Mouse (Mus musculus): ENCODE measurements around the gene Angptl7. TPM values are rescaled to one million over a fixed set of nuclear protein-coding genes. Genes with fewer than 3 reads are reported as not detected.

Angptl7 gene
- polyA plus RNA-seq, 1 experiment: 8.5 TPM

DNA sequence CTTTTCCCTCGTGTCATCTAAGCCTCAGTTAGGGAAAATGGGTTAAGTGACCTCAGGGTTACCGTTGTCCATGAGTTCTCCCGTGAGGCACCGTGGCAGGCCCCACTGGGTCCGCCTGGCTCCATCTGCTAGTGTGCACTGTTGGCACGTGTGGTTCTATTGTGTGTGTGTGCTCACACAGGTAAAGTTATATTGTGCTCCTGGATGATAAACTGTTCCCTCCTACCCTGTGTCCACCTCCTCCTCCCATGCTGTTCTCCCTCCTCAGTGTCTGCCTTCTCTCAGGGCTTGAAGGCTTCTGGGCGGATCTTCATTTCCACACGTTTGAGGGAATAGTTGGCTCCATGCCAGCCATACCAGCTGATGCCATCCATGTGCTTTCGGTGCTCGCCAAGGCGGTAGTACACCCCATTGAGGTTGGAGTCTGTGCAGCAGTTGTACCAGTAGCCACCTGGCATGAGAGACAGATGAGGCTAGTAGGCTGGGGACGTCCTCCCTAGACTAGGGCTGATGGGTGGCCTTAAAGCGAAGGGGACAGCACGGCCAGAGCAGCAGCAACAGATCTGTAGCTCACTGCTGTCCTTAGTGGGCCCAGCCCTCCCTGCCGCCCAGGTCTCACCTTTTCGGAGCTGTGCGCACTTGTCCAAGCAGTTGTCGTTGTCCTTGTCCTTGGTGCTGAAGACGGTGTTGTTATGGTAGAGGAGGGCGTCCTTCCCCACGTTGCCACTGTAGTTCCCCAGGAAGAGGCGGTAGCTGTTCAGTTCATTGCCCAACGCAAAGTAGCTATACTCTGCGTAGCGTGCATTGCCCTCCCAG, 4.2 kb downstream of the Angptl7 start:
- no peak for DNase-seq (ENCODE audit: low read depth)

DNA sequence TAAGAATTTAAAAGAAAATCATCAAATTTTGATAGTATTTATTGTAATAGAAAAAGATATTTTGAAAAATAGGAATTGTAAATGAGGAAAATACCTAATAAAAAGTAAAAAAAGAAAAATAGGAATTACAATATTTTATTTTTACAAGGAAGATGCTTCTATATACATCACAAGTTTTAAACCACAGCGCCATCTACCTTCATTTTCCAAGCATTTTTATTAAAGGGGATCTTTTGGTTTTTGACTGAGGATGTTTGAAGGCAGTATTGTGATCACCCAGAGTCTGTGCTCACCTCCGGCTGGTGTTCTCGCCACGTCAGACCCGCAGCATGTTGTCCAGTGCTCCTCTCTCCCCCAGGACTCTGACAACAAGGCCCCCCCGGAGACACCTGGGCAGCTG, 5.1 kb downstream of the Angptl7 start:
- DNase-seq (ENCODE audit: low read depth): no peak

DNA sequence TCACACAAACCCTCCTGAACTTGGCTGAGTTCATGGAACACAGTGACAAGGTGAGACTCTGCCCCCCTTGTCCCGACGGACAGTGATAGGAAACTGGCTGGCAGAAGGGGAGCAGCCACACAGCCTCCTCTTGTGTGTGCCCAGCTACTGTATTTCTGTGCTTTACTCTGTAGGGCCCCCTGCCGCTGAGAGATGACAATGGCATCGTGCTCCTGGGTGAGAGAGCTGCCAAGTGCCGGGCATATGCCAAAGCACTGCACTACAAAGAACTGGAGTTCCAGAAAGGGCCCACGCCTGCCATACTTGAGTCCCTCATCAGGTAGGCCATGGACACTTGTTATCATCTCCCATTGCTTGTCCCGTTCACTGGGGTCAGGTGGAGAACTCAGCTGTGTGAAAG, 8.8 kb downstream of the Angptl7 start:
- DNase-seq (ENCODE audit: low read depth): no peak

DNA sequence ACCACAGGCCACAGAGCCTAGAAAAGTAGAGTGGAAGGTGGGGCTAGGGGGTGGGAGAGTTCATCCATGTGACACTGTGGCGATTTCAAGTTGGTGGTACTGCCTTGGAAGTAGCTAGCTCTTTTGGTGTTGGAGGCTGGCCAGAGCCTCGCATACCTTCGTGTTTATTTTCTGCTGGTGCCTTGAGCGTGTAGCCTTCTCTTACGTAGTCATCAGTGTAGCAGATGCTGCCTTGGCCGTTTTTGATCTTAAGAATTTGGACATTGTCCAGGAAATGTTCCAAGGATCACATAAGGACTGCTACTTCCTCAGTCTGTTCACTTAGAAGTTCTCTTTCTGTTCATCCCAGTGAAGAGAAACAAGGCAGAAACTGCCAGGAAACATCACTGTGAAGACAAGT, 9.8 kb downstream of the Angptl7 start:
- DNase-seq (ENCODE audit: low read depth): no peak

DNA sequence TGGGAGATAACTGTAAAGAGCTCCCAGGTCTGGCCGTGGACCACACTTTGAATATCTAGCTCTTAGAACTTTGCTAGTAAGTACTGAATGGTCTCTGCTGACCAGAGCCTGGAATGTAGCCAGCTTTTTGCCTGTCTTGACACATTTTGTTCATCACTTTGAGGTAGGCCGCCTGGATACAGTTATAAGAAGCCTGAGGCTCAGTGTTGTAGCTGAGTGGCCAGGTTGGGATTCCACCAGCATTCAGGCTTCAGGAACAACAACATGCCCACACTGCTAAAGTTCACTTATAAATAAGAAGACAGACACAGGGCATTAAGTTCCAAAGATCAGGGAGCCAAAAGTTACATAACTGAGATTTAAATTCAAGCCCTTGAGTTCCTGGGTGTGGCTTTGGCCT, 12.4 kb downstream of the Angptl7 start:
- DNase-seq (ENCODE audit: low read depth): no peak

DNA sequence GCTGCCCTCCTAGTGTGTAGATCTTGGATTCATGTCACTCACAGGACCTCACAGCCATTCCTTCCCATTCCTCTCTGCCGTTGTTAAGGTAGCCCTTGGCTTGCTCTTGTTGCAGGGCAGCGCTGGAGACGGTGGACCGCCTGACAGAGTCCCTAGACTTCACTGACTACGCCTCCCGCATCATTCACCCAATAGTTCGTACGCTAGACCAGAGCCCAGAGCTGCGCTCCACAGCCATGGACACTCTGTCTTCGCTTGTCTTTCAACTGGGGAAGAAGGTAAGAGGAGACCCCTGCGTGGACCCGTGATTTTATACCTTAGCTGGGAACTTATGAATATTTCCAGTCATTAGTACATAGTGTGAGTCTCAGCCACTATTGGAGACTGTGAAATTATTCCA, 15.7 kb downstream of the Angptl7 start:
- no peak for DNase-seq (ENCODE audit: low read depth)

DNA sequence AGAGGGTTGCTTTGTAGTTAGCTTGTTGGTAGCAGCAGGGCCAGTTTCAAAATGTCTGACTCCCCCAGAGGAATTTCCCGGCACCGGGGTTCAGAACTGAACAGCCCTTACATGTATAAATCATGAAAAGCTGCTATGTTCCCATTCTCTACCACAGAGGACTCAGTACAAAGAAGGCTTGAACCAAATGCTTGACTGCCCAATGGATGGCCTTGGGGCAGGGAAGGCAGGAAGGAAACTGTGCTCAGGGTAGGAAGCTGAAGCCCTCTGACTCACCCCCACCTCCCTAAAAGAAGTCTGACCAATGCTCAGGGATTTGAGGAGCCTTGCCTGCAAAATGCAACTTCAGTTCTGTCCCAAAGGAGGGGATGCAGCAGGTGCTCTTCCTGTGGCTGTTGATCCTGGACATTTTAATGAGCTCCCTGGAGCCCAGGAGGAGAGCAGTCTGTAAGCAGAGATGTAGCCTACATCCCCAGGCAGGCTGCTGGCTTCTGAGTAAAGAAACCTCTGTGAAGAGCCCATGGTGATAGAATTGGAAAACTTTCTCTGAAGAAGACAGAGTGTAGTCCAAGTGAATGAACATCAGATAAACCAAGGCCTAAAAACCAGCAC, 18.6 kb downstream of the Angptl7 start:
- DNase-seq (ENCODE audit: low read depth): no peak

DNA sequence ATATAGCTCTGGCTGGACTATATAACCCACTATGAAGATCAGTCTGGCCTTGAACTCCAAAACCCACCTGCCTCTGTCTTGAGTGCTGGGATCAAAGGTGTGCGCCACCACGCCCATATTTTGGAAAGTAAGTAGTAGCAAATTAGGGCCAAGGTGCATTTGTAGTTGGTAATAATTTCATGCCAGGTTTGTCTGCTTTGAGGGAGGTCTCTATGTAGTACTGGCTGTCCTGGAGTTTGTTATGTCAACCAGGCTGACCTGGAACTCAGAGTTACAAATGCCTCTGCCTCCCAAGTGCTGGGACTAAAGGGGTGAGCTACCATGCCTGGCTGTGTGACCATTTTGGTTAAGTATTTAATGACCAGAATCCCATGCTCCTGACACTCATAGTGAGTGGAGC, 20.0 kb downstream of the Angptl7 start:
- DNase-seq (ENCODE audit: low read depth): no peak

DNA sequence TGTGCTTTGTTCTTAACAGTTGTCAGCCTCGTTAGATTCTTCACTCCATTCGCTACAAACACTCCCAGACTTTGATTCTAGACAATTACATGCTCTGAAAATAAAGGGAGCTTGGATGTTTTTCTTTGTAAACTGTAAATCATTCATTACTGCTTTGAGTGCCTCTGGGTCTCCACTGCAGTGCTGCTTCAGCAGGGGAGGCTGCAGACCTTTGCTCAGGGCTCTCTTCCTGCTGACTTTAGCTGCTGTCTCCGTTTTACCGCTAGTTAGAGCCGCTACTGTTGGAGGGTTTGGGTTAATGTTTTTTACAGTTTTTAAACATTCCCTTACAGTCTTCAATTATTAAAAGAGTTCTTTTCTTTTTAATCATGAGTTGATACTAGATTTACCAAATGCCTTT, 26.8 kb downstream of the Angptl7 start:
- DNase-seq (ENCODE audit: low read depth): no peak

DNA sequence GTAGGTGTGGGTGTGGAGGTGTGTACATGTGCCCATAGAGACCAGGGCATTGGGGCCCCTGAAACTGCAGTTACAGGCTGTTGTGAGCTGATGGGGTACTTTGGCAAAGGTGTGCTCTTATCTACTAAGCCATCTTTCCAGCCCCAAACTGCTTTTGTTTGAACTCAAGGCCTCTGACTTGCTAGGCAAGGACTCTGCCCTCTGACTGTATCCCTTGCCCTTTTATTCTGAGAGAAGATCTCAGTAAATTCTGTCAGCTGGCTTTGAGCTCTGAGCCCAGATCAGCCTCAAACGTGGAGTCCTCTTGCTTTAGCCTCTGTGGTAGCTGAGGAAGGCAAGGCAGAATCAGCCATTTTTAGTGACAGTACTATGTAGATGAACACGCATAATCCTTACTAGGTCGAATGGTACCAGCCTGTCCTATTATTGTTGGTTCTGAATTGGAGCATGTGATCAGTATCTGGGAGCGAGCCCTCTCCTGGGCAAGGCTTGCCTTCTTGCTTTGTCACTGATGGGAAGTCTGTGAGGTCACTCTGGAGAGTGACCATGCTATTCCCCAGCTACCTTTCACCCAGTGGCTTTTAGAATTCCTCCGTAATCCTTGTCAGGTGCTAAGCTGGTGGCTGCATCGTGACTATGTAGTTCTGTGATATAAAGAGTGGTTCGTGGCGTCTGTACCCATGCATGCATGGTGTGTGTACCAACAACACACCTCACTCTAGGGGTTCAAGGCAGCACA, 27.7 kb downstream of the Angptl7 start:
- no peak for DNase-seq (ENCODE audit: low read depth)

DNA sequence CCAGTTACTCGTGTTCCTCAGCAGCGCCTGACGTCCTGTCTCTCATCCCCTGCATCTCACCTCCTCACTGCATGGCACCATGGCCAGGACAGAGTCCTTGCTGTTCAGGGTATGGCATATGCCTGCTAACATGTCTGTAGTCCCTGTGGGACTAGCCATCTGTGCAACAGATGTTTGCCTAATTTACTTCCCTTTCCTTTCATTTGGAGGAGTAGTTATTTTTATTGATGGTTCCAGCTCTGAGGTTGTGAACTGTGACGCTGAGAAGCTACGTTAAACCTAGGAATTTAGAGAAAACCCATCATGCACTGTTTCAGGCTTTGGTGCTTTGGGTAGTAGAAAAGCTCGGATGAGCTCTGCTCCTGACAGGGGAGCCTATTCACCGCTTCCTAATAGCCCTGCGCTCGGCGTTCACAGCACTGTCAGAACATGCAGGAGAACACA, 28.9 kb downstream of the Angptl7 start:
- no peak for DNase-seq (ENCODE audit: low read depth)

DNA sequence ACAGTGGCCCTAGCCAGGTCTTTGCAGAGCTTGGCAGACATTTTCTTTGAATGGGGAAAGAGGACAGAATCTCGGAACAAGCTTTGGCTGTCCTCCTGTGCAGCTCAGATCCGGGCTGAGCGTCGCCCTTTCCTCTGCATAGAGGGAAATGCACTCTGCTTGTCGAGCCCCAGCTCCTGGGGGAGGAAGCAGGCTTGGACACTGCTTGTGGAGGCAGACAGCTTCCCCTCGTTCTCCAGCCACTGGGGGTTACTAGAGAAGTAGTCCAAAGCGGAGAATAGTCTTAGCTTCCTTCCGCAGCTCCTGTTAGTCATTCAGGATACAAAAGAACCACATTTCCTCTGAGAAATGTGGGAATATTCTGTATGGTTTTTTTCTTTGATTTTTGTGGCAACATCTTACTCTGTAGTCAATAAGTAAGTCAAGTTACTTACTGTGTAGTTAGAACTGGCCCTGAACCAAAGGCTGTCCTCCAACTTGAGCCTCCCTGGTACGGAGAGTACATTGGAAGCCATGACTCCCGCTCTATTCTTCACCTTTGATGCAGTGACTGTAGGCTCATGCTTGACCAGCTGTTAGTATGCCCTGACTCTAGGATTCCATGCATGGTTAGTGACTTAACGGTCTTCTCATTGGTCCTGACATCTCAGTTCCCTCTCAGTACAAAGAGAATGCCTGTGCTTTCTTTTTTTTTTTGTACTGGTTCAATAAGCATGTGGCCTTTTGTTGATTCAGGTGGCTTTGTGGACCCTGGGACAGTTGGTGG, 30.6 kb downstream of the Angptl7 start:
- no peak for DNase-seq (ENCODE audit: low read depth)

DNA sequence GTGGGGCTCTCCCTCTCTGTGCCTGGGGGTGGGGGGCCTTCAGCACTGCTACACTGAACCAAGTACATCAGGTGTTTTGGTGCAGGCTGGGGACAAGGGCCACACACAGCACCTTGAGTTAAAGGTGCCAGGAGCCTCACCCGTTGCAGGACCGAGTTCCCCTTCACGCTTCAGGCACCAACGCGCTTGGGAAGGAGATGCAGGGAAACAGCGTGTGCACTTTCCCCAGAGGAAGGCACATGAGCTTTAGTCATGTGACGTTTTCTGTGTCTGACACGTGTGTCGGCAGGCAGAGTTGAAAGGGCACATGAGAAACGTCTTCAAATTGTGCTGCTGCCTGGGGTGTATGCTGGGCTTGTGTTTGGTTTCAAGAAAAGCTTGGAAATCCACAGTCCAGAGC, 31.9 kb downstream of the Angptl7 start:
- DNase-seq (ENCODE audit: low read depth): no peak

DNA sequence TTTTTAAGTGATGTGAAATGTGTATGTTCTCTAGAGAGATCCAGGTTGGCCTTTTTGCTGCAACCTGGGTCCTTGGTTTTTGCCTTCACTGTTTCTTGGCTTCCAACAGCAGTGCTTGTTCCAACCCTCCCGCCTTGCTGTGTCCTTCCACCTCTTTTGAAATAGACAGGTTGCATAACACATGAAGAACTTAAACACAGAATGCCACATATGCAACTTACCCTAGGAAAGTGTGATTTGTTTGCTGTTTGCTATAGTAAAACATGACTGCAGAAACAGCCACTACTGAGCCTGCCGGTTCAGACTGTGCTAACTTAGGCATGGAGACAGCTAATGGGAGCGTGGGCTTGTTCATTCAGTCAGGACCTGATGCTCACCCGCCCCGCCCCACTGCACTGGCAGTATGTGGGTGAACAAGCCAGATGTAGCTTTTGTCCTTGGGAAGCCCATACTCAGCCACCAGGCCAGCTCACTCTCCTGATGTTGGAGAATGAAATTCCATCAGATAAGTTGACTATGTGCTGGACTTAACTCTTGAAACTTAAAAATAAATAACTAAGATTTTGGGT, 33.7 kb downstream of the Angptl7 start:
- no peak for DNase-seq (ENCODE audit: low read depth)

DNA sequence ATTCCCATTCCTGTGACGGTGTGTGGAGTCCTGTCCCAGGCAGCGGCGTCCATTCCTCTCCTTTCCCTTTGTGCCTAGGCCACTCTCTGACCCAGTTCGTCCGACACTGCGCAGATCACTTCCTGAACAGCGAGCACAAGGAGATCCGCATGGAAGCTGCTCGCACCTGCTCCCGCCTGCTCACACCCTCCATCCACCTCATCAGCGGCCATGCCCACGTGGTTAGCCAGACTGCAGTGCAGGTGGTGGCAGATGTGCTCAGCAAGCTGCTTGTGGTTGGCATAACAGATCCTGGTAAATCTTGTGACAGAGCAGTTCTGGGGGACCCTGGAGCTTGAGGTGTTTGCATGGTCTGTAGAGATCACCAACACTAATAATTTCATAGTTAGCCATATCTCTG, 35.4 kb downstream of the Angptl7 start:
- no peak for DNase-seq (ENCODE audit: low read depth)

DNA sequence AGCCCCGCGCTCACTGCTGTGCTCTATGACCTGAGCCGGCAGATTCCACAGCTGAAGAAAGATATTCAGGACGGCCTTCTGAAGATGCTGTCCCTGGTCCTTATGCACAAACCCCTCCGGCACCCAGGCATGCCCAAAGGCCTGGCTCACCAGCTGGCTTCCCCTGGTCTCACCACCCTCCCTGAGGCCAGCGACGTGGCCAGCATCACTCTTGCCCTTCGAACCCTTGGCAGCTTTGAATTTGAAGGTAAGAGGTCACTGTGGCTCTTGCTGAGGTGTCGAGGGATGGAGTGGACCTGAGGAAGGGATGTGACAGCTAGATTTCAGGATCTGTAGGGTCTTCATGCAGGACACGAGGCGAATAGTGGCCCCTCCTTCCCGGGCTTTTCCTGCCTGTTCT, 36.0 kb downstream of the Angptl7 start:
- no peak for DNase-seq (ENCODE audit: low read depth)

DNA sequence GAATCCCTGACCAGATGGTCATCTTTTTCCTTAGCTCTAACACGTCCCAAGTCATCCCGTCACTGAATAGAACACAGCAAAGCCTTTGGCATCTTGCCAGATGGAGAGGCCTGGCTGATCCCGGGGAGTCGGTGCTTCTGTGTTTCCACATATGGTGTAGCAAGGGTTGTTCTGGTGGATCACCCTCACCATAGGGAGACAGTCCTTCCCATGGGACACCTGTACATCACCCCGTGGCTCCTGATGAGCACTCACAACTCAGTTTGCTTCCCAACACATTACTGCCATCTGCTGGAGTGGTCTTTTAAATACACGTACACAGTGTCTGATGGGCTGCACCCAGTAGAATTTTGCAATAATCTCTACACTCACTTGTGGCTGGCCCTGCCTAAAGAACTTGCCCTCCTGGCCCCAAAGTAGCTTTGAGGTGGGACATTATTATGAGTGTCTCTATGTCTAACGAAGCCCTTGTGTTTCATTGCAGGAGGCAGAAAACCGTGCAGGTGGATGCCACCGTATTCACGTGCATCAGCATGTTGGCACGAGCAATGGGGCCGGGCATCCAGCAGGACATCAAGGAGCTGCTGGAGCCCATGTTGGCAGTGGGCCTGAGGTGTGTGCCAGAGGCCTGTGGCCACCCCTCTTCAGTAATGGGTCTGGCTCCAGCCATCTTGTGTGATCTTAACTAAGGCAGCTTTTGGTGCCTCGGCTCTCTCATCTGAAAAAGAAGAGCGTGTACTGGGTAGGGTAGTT, 36.9 kb downstream of the Angptl7 start:
- DNase-seq (ENCODE audit: low read depth): no peak

DNA sequence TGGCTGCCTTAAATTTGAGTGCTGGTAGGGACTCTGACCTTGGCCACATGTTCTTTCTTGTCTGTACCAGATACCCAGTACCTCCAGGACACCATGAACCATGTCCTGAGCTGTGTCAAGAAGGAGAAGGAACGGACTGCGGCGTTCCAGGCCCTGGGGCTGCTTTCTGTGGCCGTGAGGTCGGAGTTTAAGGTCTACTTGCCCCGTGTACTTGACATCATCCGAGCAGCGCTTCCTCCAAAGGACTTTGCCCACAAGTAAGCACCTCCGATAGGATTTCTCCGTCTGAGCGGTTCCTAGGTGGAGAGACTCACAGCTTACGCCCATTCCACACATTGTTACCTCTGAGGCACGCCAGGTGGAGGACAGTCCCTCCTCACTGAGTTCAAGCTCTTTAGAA, 37.5 kb downstream of the Angptl7 start:
- no peak for DNase-seq (ENCODE audit: low read depth)

DNA sequence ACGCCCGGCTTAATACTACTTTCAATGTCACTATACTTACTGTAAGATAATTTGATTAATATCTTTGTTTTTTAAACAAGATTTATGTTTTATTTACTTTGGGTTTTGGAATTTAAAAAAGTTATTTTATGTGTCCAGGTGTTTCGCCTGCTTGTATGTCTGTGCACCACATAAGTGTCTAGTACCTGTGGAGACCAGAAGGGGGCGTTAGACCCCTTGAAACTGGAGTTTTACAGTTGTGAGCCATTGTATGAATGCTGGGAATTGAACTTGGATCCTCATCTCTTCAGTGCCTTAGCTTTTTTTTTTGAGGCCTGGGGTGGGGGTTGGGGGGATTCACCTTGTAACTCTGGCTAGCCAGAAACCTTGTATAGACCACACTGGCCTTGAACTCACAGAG, 38.5 kb downstream of the Angptl7 start:
- no peak for DNase-seq (ENCODE audit: low read depth)

DNA sequence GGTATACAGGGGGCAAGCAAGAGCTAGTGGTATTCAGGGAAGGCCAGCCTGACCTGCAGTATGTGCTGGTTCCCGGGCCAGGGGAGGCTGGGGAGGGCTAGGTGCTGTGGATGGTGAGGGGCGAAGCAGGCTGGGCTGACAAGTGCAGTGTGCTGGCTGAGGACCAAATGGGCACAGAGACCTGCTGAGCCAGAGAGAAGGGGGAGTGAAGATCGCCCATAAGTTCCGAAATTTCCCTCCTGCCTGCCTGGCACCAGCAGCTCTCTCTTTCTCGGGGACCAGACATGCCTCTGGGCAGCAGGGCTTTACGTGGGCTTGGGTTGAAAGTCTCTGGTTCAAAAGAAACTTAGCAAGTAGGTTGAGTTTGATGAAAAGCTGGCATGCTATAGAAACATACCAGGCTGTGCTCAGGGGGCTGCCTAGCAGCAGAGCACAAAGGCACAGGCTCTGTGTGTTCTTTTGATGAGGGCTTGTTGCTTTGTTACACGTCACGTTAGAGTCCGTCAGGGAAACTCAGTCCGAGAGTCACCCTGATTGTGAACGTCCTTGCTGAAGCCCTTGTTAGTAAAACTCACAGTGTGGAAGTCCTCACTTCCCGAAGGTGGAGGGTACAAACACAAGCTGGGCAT, 39.5 kb downstream of the Angptl7 start:
- no peak for DNase-seq (ENCODE audit: low read depth)
